Mouse (Mus musculus) lung, adult 2 months (tissue): ENCODE results near the gene Ndufb11.

ENCODE experiments used
- CTCF ChIP-seq: fragments of 200-500 bp; IDR thresholded peaks from 2 replicates; pipeline ENCODE4 v1.5.1; 2011; ENCODE audit warnings: mild to moderate bottlenecking, low read length, control low read depth; ENCODE audit not compliant: insufficient read depth
- POLR2A ChIP-seq: fragments of 200-500 bp; IDR thresholded peaks from 2 replicates; pipeline ENCODE4 v1.6.1; 2011; ENCODE audit warnings: low read depth, mild to moderate bottlenecking, control low read depth, low read length, borderline replicate concordance; ENCODE audit errors: extremely low read depth

DNA sequence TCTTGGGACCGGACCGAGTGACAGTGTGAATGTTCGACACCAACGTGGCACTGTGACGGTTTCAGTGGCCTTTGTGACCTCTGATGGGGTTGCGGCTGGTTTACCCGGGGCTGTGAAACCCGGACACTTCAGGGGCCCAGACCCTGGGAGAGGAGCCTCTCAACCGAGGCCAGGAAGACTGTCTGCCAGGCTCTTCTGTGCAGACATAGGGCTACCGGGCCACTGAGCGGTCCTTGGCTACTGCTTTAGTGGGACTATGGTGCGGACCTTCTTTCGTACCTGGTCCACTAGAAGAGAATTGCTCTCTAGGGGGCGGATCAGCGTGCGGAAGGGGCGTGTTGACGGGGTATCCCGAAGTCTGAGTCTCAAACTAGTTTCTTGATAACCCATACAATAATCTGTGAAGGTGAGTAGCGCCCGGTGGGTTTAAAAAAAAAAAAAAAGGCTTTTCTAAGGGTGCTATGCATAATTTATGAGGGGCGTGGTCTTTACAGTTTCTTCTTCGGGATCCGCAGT is 41.5 kb upstream of the Ndufb11 start:
- TF ChIP-seq CTCF (no peak), POLR2A (no peak)
